Mouse (Mus musculus): ENCODE measurements at regions not wholly inside any gene's neighbourhood (a gene's known extent, or its start where the extent isn't known, plus 50 kb on each side); places are given as distances from the start of the nearest gene placed in this dataset.

DNA sequence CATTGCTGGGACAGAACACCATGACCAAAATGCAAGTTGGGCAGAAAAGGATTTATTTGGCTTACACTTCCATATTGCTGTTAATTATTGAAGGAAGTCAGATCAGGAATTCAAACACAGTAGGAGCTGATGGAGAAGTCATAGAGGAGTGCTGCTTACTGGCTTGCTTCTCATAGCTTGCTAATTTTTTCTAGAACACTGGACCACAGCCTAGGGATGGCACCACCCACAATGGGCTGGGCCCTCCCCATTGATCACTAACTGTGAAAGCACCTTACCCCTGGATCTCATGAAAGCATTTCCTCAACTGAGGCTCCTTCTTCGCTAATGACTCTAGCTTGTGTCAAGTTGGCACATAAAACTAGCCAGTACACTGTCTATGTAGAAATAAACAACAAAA, 381.3 kb downstream of the Nup35 start:
- no peak for DNase-seq

DNA sequence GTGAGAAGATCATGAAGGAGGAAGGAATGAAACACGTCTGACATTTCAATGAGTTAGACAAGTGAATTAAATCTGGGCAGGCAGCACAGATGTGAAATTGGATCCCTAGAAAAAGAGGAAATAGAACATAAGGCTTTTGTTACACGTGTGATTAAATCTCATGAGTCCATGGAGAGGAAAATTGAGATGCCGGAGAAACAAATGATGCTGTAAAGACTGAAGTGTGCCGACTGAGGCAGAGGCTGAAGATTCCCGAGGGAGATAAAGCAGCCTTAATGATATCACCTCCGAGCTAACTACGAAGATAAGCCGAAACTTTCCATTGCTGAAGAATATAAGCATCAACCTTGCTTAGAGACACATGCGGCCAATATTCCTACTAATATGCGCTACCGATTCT, 390.0 kb downstream of the Nup35 start:
- DNase-seq, result no peak

DNA sequence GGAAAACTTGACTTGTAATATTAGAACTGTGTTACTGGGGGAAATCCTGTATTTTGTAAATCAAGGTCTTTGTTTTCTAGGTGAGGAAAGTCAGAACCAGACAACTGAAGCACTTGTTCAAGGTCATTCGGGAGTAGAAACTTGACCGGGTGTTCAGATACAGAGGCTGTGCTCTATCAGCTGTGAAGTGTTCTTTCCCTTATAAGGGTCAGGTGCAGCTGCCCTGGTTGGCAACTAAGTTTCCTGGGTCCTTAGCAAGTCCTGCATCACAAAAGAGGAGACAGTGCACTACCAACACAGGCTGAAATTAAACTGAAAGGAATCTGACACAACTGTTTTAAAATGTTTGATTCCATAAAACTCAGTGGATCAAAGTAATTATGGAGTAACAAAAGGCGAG, 406.6 kb downstream of the Nup35 start:
- no peak for DNase-seq

All from retina, postnatal 1 day (tissue).